Mouse (Mus musculus): ENCODE data around the gene Tnpo1.

DNA sequence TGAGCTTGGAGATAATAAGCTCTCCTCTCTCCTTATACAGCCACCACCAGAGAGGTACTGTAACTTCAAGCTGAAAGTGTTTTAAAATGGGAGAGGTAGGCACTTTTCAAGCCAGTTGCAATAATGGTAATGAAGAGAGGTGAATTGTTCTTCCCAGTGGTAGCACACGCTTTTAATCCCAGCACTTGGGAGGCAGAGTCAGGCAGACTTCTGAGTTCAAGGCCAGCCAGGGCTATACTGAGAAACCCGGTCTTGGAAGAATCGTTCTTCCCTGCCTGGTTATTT lies 716 bp upstream of the Tnpo1 start:
- no peak for TF ChIP-seq CTCF (IDR thresholded peaks at IDR 0.05; ENCODE audit: control insufficient read depth, insufficient read depth, insufficient read length)
- no peak for TF ChIP-seq MYOD1 (IDR thresholded peaks at IDR 0.05; ENCODE audit: control insufficient read depth, insufficient read length, low read depth)
- TF ChIP-seq MAX (IDR thresholded peaks at IDR 0.05), result no peak
- no peak for TF ChIP-seq USF1 (IDR thresholded peaks at IDR 0.05; ENCODE audit: low read depth)
- TF ChIP-seq MYOG (IDR thresholded peaks at IDR 0.05; ENCODE audit: control insufficient read depth, extremely low read depth, insufficient read length), result no peak
